Mouse (Mus musculus): ENCODE data around the gene Ppp1r1a. TPM values are rescaled to one million over a fixed set of nuclear protein-coding genes. Genes with fewer than 3 reads are reported as not detected.

Ppp1r1a gene
- total and polyA plus RNA-seq, 2 experiments from 2014 or later = 156 to 230 TPM

DNA sequence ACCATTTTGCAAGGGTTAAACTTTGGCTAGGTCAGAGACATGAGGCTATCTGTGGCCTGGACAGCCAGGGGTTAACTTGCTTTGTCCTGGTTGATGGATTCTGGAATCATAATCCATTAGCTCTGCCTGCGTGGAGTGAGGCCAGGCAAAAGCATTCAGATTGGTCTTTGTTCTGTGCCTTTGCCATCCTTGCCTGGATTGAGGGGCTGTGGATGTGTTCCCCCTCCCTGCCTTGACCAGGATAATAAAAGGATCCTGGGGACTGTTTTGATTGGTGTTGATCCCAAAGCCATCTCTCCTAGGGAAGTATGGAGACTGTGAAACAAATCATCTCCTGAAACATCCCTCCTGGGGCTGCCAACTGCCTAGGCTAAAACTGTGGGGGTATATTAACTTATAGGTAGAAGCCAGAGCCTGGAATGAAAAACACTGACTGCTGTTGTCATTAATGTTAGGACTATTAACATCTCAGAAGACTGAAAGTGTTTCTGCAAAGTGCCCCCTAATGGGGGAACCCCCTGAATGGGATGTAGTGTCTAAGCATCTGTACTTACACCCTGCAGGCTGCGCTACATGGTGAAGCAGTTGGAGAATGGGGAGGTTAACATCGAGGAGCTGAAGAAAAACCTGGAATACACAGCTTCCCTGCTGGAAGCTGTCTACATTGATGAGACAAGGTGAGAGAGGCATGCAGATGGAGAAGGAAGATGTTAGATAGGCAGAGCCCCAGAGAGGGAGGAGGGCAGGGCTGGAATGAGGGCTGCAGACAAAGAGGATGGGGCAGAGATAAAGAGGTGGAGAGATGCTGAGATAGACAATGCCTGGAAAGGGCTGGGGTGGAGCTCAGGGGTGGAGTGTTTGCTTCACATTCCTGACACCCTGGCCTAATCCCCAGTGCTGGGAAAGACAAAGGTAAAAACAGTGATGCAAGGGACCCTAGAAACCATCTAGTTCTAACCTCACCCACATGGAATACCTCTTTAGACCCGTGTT is 18.1 kb downstream of the Ppp1r1a start:
- DNase-seq (ENCODE audit: low spot score) = peak; percentile 85
- peaks cover 13% of the 10 kb centered on the region for H3K4me1 ChIP-seq (ENCODE audit: insufficient read depth, low read length)
- H3K27me3 ChIP-seq (ENCODE audit: insufficient read depth, low read length) = no peaks in the 10 kb centered on the region
- no peak for TF ChIP-seq CTCF (IDR thresholded peaks at IDR 0.05)
- peaks cover 15% of the 10 kb centered on the region for H3K36me3 ChIP-seq (ENCODE audit: insufficient read depth, low read length)
- no peaks in the 10 kb centered on the region for H3K9me3 ChIP-seq (ENCODE audit: low read length)
- H3K9ac ChIP-seq (replicated peaks; ENCODE audit: low read length, poor library complexity, severe bottlenecking) = peak overlapping the region; percentile 24; the same call in 1 of the 2 replicates
- H3K4me2 ChIP-seq (ENCODE audit: low read depth, low read length, poor library complexity, severe bottlenecking) = no peak overlapping the region
- 8% methylated on average over 4 of the region's 4 CpGs for WGBS
- H3K4me3 ChIP-seq (ENCODE audit: low read depth, low read length) = no peak overlapping the region
- ATAC-seq (ENCODE audit: low FRiP score) = peak; percentile 52; the same call in 1 of the 2 replicates
- peak overlapping the region; percentile 49 for H3K27ac ChIP-seq (ENCODE audit: low read depth, low read length)

DNA sequence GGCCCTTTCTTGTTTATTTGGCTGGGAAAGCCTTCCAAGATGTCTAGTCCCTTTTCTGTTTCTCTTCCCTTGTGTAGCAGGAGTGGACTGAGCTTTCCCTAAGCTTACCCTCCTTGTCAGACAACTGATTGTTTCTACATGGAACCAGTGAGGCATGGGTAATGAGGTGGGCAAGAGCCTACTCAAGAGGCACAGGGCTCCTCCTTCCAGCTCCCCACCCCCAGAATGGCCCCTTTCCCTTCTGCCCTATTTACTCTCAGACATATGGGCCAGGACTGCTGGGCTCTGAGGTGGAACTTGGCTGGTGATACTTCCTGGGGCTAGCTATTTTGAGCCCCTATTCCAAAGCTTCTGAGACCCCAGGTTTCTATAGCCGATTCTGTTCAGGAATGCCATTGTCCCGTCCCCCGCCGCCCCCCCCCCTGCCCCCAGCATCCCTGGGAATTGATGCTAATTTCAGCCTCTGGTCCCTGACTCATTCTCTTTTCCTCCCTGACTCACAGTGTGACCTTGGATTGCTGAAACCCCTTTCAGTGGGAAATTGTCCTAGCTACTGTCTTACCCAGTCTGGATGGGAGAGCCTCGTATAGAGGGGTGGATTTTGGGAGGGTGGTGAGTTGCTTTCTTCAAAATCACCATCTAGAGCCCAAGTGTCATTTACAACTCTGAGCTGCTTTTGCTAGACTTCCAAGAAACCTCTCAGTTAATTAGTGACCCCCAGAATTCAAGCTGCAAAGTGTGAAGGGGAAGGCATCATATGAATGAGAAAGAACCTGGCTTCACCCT is 19.0 kb downstream of the Ppp1r1a start:
- H3K9me3 ChIP-seq (ENCODE audit: low read length) = no peaks in the 10 kb centered on the region
- ATAC-seq (ENCODE audit: low FRiP score) (peak; percentile 17), DNase-seq (ENCODE audit: low spot score) (peak; percentile 84)
- H3K27me3 ChIP-seq (ENCODE audit: insufficient read depth, low read length) = no peaks in the 10 kb centered on the region
- TF ChIP-seq CTCF (IDR thresholded peaks at IDR 0.05) = no peak
- no peak overlapping the region for H3K4me3 ChIP-seq (ENCODE audit: low read depth, low read length)
- H3K36me3 ChIP-seq (ENCODE audit: insufficient read depth, low read length) = peaks cover 8% of the 10 kb centered on the region; the same call in 1 of the 2 replicates
- peak overlapping the region; percentile 24; the same call in 1 of the 2 replicates for H3K9ac ChIP-seq (replicated peaks; ENCODE audit: low read length, poor library complexity, severe bottlenecking)
- peaks cover 13% of the 10 kb centered on the region for H3K4me1 ChIP-seq (ENCODE audit: insufficient read depth, low read length)
- H3K4me2 ChIP-seq (ENCODE audit: low read depth, low read length, poor library complexity, severe bottlenecking) = no peak overlapping the region
- 7% methylated on average over 5 of the region's 5 CpGs for WGBS
- peak overlapping the region; percentile 49 for H3K27ac ChIP-seq (ENCODE audit: low read depth, low read length)

DNA sequence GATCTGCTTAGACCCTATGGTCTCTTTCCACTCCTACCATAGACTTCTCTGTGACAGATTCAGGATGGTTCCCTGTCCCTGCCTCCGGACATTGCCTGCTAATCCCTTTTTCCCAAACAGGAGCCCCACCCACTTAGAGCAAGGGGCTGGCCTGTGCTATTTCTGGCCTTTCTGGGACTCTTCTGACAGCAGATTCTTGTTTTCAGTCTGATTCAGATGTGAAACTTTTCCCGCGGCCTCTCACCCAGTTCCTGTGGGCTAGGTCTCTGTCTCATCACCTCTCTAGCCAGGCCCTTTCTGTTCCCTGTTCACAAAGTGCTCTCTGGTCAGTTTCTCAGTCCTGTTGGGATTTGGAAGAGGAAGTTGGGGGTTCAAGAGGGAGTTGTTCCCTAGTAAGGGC is 22.9 kb downstream of the Ppp1r1a start:
- H3K36me3 ChIP-seq (ENCODE audit: insufficient read depth, low read length) = no peaks in the 10 kb centered on the region
- no peaks in the 10 kb centered on the region for H3K27me3 ChIP-seq (ENCODE audit: insufficient read depth, low read length)
- H3K4me3 ChIP-seq (ENCODE audit: low read depth, low read length) = no peak overlapping the region
- ATAC-seq (ENCODE audit: low FRiP score) (no peak), DNase-seq (ENCODE audit: low spot score) (no peak)
- peak overlapping the region; percentile 46 for H3K4me2 ChIP-seq (ENCODE audit: low read depth, low read length, poor library complexity, severe bottlenecking)
- 26% methylated on average over 3 of the region's 3 CpGs for WGBS
- no peaks in the 10 kb centered on the region for H3K9me3 ChIP-seq (ENCODE audit: low read length)
- H3K27ac ChIP-seq (ENCODE audit: low read depth, low read length) = 0 out of 2 replicates have a peak overlapping the region, but pooled peaks have one; percentile 43
- peak overlapping the region; percentile 50; the same call in 1 of the 2 replicates for H3K9ac ChIP-seq (replicated peaks; ENCODE audit: low read length, poor library complexity, severe bottlenecking)
- peaks cover 9% of the 10 kb centered on the region; the same call in 1 of the 2 replicates for H3K4me1 ChIP-seq (ENCODE audit: insufficient read depth, low read length)
- no peak for TF ChIP-seq CTCF (IDR thresholded peaks at IDR 0.05)

DNA sequence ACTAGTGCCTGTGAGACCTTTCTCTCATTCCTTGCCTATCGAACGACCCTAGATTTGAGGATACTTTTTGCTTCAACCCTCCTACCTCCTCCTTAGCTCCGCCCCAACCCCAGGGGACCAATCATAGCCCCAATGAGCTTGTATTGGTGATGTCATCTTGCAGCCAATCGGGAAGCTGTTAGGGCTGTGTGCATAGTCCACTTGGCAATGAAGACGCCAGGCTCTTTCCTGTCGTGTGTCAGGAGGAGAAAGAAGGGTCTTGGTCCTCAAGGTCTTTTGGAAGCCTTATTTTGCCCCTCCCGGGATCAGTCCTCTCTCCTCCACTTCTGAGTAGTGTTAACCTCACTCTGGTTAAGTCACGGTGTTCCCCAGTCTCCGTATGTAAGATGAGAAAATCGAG is 23.7 kb downstream of the Ppp1r1a start:
- Histone ChIP-seq H3K27ac (ENCODE audit: low read depth, low read length) (peak overlapping the region; percentile 73), H3K9me3 (ENCODE audit: low read length) (no peaks in the 10 kb centered on the region), H3K4me1 (ENCODE audit: insufficient read depth, low read length) (peaks cover 9% of the 10 kb centered on the region; the same call in 1 of the 2 replicates), H3K4me3 (ENCODE audit: low read depth, low read length) (peak overlapping the region; percentile 25), H3K9ac (replicated peaks; ENCODE audit: low read length, poor library complexity, severe bottlenecking) (peak overlapping the region; percentile 42; the same call in 1 of the 2 replicates), H3K4me2 (ENCODE audit: low read depth, low read length, poor library complexity, severe bottlenecking) (peak overlapping the region; percentile 46), H3K27me3 (ENCODE audit: insufficient read depth, low read length) (no peaks in the 10 kb centered on the region), H3K36me3 (ENCODE audit: insufficient read depth, low read length) (no peaks in the 10 kb centered on the region)
- ATAC-seq (ENCODE audit: low FRiP score) = peak; percentile 95
- 1% methylated on average over 10 of the region's 10 CpGs for WGBS
- TF ChIP-seq CTCF (IDR thresholded peaks at IDR 0.05) = no peak
- peak; percentile 98 for DNase-seq (ENCODE audit: low spot score)

DNA sequence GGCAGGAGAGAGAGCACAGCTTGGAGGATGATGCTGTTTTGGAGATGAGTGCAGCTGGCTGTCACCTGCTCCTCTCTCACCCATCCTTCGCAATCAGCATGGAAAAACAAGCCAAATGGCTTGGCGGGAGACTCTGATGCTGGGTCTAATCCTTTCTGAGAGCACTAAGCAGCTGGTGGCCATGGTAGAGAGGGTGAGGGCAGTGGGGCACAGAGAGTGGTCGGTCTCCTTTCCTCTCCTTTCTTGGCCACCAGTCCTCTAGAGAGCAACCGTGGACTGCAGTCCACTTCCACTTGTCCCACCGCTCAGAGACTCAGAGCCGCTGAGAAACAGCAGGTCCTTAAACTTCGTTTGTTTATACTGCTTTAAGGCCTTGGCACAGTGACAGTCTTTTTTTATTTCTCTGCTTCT is 24.2 kb downstream of the Ppp1r1a start:
- peak overlapping the region; percentile 46 for H3K4me2 ChIP-seq (ENCODE audit: low read depth, low read length, poor library complexity, severe bottlenecking)
- 0 out of 2 replicates have a peak overlapping the region, but pooled peaks have one; percentile 28 for H3K27ac ChIP-seq (ENCODE audit: low read depth, low read length)
- ATAC-seq (ENCODE audit: low FRiP score) (peak; percentile 53), DNase-seq (ENCODE audit: low spot score) (peak; percentile 56)
- no peak overlapping the region for H3K9ac ChIP-seq (replicated peaks; ENCODE audit: low read length, poor library complexity, severe bottlenecking)
- H3K36me3 ChIP-seq (ENCODE audit: insufficient read depth, low read length) = no peaks in the 10 kb centered on the region
- H3K4me3 ChIP-seq (ENCODE audit: low read depth, low read length) = peak overlapping the region; percentile 25; the same call in 1 of the 2 replicates
- no peaks in the 10 kb centered on the region for H3K9me3 ChIP-seq (ENCODE audit: low read length)
- WGBS = 5% methylated on average over 6 of the region's 7 CpGs
- no peak for TF ChIP-seq CTCF (IDR thresholded peaks at IDR 0.05)
- peaks cover 6% of the 10 kb centered on the region; the same call in 1 of the 2 replicates for H3K4me1 ChIP-seq (ENCODE audit: insufficient read depth, low read length)
- H3K27me3 ChIP-seq (ENCODE audit: insufficient read depth, low read length) = no peaks in the 10 kb centered on the region
